Mouse (Mus musculus) adrenal gland, postnatal 25 days (tissue): ENCODE measurements at regions not wholly inside any gene's neighbourhood (a gene's known extent, or its start where the extent isn't known, plus 50 kb on each side); places are given as distances from the start of the nearest gene placed in this dataset.

ENCODE experiments used
- DNase-seq: peaks from one replicate; pipeline ENCODE4 v3.0.0; 2021; ENCODE audit warnings: mixed read lengths

GRCm38 (mm10) chr9:61143101-61143500 is 229.1 kb upstream of the Tle3 start:
- no peak for DNase-seq

DNA sequence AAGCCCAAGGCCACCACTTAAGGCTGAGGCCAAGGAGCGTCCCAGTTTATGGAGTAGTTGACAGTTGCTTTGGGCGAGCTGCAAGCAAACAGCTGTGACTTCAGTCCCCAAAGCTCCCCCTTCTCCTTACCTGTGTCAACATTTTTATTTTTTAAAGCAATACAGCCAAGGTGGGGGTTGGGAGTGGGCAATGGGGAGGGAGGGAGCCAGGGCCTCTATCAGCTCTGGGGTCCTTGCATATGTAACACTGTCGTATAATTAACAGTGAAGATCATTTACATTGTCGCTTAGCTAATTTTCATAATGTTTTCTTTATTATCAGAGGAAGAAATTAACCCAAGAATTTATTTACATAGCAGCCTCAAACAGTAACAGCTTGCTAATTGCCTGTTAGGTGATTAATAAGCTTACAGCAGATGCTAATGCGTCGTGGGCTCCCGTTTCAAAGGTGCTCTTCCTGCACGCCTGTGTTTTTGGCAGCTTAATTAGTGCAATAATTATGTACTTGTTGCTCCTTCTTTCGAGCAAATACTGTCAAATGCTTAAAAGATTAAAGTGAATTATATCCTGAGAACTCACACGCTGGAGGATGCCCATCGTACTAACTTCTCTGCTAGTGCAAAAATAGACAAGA is 227.4 kb upstream of the Tle3 start:
- DNase-seq = no peak

DNA sequence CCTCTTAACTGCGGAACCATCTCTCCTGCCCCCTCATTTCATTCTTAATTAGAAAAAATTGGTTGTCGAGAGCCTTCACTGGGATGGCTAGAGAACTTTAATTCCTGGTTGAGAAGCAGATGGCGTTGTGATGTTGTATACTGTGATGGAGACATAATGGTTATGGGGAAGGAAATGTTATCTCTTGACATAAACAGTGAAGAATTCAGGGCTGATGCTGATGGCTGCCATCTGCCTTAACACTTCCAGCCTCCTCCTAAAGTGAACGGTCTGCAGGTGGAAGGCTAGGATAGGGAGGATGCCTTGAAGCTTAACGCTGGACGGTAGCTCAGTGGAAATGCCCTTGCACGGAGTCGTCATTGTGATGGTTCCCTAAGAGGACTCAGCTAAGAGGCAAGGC is 226.4 kb upstream of the Tle3 start:
- DNase-seq = no peak

- no peak for DNase-seq
Observed at GRCm38 (mm10) chr9:61151201-61151600, 221.0 kb upstream of the Tle3 start.

DNA sequence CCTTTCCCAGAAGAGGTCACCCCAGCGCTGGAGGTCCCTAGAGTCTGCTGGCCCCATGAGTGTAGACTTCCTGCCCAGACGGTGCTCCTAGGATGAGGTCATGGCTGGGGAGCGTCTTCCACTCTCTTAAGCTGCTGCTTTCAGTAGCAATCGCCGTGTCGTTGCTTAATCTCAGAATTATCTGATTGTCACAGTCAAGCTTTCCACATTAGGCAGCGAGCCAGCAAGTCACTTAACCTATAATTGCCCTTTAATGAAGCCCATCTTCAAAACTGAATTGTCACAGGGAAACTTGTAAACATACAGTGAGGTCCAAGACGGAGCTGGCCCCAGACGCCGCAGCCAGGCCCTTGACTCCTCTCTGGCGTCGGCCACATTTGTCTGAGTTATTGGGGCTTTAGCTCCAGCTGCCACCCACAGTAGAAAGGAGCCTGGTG is 220.2 kb upstream of the Tle3 start:
- DNase-seq = no peak

GRCm38 (mm10) chr9:61154721-61155120 is 217.4 kb upstream of the Tle3 start:
- DNase-seq = no peak

DNA sequence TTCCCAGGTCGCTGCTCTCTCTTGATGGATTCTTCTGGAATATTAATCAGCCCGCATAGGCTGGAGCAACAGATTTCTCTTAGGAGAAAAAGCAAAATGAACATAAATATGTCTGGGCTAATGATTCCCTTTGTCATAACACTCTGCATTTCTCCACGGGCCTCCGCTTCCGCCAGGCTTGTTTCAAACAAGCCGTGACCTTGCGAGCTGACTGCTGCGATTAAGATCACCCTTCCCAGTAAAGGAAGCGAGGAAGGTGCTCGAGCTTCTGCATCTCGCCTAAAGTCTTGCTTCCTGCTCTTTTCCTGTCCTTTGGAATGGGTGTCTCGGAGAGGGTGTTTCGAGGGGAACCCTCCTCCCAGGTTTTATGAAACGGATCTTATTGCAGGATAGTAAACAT is 216.3 kb upstream of the Tle3 start:
- no peak for DNase-seq

DNA sequence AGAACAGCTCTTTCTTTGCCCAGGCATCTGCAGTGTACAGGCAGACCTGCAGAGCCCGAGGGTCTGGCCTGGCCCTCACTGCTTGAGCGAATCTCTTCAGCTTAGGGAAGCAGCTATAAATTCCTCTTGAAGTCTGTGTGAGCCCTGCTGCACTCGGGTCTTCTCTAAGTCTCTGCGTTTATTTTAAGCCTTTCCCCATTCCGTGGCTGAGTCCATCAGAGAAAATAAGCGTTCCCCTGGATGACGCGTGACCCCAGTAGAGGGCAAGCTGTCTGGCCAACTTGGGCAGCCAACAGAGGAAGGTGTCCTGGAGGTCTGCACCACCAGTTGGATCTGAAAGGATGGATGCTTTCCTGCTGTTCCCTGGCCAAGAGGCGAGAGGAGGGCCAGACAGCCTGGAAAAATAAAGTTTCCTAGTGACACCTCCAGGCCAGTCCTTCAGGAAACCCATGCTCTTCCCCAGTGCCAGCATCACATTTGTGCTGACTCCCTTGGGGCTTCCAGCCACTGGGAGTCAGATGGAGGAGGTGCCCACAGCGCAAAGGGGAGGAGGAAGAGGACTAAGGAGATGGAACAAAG is 213.9 kb upstream of the Tle3 start:
- no peak for DNase-seq

GRCm38 (mm10) chr9:61159159-61159558 is 213.0 kb upstream of the Tle3 start:
- no peak for DNase-seq

DNA sequence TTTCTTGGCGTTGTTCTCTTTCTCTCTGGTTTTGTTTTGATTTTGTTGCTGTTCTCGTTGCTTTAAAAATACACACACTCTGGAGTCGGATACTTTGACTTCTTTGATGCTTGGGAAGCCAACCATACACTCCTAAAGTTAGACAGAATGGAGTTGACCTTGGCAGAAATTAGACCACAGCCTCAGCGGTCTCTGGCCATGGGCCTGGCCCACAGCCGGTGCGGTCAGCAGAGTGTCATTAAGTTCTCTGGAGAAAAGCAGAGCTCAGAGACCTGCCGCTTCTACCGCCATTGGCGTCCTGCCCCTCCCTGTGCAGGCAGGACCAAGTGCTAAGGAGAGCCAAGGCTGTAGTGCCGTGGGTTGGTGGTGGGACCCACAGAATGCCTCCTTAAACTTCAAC is 212.6 kb upstream of the Tle3 start:
- no peak for DNase-seq

- DNase-seq = no peak
Observed at GRCm38 (mm10) chr9:61162884-61163283, 209.3 kb upstream of the Tle3 start.

- DNase-seq = no peak
Observed at GRCm38 (mm10) chr9:61163671-61164288, 208.4 kb upstream of the Tle3 start.

DNA sequence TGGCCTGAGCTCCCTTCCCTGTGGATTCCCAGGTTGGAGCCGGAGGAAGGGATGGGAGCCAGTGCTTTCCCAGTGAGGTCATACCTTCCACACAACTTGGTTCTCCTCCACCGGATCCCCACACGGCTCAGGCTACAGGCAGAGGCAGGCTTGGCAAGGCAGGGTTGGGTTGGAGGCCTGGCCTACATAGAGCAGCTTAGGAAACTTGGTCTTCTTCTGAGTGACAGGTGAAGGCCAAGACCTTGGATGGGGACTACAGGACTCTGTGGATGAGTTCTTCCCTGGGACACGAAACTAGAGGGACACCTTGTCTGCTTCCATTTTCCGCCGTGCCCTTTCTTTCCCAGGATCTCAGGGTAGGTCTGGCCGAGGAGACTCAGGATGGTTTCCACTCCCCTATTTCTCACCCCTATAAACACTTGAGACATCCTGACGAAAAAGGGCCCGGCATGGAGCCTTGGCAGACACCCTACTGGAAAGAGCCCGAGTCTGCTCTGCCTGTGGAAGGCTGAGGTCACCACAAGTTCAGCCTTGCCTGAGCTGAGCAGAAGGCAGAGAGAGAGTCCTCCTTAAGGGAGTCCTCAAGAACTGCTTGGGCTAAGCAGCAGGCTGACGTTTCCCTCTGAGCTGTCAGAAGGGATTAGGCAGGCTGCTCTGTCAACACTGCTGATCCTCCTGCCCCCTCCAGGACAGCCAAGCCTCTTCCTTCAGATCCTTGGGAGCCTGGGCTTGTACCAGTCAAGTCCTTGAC is 207.5 kb upstream of the Tle3 start:
- DNase-seq = peak; percentile 46

DNA sequence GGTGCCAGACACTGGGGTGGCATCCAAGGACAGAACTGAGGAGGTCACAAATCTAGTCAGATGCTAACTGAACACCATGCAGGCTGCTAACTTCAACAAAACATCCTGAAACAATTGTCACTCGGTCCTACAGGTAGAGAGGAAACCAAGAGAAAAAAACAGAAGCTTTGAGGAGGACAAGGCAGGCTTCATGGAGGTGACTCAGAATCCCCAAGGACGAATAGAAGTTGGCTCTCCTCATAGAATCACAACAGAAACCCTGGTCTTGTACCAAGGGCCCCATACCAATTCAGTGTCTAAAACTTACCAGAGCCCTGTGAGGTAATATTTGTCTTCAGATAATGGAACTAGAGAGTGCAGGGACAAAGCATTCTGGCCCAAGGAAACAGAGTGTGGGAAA is 206.1 kb upstream of the Tle3 start:
- no peak for DNase-seq

DNA sequence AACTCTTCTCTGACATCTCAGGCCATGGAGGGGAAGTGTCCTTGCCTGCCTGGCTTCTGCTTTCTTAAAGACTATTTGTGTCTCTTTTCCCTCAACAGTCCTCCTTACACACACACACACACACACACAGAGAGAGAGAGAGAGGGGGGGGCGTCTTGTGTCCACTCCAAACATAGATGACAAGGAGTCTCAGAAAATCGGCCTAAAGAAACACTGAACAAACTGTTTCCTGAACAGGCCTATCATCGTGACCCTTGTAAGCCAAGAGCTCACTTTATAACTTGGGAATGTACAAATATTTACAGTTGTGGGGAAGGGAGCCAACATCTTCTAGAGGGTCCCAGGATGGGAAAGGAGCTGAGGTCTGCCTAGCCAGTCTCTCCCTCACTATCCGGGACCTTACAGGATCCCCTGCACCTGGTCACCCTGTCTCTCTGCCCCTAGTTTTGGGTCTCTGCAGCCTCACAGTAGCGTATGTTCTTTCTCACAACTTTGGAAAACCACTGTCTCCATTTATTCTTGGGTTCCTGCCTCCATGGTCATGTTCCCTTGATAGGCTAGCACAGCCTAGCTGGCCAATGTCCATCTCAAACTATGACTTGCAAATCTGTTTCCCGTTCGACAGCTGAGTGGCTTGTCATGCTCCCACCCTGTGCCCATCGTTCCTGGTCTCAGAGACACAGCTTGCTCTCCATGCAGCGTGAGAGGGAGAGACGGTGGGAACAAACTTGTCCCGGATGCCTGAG is 204.9 kb upstream of the Tle3 start:
- no peak for DNase-seq

DNA sequence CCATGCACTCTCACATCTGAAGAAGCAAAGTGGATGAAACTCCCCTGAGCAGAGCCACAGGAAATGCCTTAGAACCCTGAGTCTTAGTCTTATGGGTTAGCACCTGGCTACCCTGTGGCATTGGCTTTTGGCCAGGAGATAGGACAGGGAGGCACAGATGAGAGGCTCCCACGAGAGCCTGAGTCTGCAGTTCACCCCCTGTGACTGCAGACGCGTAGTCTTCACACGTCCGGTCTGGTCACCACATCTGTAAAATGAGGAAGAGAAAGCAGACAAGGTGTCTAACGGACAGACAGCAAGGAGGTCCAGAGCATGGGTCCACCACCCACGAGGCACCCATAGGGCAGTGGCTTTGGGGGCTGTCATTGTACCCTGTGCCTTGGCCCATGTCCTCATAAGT is 203.2 kb upstream of the Tle3 start:
- DNase-seq = no peak

- DNase-seq = no peak
Observed at GRCm38 (mm10) chr9:61169506-61170090, 202.6 kb upstream of the Tle3 start.

GRCm38 (mm10) chr9:61170921-61171320 is 201.2 kb upstream of the Tle3 start:
- no peak for DNase-seq

DNA sequence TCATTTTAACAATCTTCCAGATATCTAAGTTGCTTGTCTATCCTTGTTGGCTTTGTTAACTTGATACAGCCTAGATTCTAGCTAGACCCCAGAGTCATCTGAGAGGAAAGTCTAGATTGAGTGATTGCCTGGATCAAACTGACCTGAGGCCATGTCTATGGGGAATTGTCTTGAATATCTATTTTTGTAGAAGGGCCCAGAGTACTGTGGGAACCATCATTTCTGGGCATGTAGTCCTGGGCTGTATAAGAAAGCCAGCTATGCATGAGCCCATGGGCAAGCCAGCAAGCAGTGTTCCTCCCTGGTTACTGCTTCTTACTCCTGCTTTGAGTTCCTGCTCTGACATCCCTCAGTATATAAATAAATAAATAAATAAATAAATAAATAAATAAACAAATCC is 199.7 kb upstream of the Tle3 start:
- DNase-seq = no peak

DNA sequence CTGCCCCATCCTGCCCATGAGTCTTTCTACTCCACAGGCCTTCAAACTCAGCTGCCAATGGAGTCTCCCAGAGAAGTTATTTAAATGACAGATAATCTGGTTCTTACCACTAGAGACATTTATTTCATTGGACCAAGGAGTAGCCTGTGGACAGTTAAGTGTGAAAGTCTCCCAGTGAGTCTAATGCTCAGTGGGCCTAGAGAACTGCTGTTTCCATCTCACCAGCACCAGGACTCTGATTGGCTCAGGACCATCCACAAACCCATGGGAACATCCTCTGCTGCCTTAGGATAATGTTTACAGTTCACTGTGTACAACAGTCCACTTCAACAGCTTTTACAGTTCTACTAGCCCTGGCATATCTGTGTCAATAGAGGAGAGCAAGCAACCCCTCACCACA is 198.6 kb upstream of the Tle3 start:
- no peak for DNase-seq

DNA sequence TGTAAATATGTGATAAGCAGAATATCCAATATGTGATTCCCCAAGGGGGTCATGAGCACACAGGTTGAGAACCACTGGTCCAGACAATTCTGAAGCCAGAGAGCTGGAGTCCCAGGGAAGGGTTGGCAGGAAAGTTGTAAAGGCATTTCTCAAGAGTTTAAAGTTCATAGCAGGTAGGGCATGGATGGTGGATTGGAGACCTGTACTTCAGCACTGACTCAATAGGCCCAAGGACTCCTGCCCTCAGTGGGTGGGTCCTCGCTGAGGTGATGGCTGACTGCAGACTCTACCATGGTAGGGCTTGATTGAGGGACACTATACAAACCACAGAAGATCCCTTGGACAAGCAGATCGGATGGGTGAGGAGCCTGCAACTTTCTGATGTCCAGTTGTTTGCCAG is 196.8 kb upstream of the Tle3 start:
- no peak for DNase-seq

DNA sequence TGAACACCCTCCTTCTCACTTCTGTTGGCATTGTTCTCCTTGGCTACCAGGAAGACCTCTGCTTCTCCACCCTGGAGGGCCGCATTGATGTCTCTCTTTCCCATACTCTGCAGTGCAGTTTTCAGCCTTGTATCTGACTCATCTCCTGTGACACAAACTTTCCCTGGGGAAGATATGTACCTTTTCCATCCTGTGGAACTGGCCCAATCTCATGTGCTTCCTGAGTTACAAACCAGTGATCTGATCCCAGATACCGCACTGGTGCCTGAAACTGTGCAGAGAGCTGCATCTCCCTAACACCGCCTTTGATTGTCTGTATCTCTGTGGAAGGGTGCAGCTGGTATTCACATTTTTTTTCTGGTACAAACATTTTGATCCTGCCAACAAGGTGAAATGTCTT is 195.3 kb upstream of the Tle3 start:
- DNase-seq = no peak
